Mouse (Mus musculus) small intestine, adult 2 months (tissue): ENCODE data around the gene Polr2l.

Experiments
- CTCF ChIP-seq: fragments of 200-500 bp; IDR thresholded peaks from 2 replicates; pipeline ENCODE4 v1.5.1; 2012; ENCODE audit warnings: low read depth, mild to moderate bottlenecking, control low read depth, inconsistent platforms, low read length, moderate library complexity, mixed read lengths; ENCODE audit not compliant: insufficient replicate concordance, insufficient read length; ENCODE audit errors: extremely low read depth
- POLR2A ChIP-seq: fragments of 200-500 bp; IDR thresholded peaks from 2 replicates; pipeline ENCODE4 v1.6.1; 2012; ENCODE audit warnings: low read depth, mild to moderate bottlenecking, control low read depth, inconsistent platforms, low read length, moderate library complexity

DNA sequence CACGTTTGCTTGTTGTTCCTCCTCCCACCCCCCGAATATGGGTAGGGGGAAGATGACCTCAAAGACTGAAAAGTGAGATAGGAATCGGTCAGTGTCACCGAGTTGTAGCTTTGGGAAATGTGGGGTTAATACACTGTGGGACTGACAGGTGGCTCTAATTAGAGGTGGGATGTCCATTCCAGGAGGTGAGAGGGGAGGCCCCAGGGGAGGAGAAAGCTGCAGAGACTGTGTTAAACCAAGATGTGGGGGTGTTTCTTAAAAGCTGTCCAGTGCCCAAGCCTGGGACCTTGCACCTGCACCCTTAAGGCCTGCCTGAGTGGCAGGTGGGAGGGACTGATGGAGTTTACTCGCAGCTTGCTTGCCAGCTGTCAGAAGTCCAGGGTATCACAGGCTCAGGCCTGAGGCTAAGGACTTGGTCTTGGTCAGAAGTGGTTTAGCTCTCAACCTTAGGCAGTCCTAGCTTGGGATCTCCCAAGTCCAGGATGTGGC lies 12.6 kb downstream of the Polr2l start:
- TF ChIP-seq CTCF (no peak), POLR2A (no peak)
